Mouse (Mus musculus) liver, adult 2 months (tissue): ENCODE results near the gene Nadk.

Experiments
- CTCF ChIP-seq: fragments of 200-500 bp; IDR thresholded peaks from 2 replicates; pipeline ENCODE4 v1.5.1; 2011; ENCODE audit warnings: low read depth, low read length, control low read depth
- POLR2A ChIP-seq: fragments of 200-500 bp; IDR thresholded peaks from 2 replicates; pipeline ENCODE4 v1.6.1; 2011; ENCODE audit warnings: low read length, control low read depth; ENCODE audit not compliant: insufficient read depth; ENCODE audit errors: extremely low read depth

DNA sequence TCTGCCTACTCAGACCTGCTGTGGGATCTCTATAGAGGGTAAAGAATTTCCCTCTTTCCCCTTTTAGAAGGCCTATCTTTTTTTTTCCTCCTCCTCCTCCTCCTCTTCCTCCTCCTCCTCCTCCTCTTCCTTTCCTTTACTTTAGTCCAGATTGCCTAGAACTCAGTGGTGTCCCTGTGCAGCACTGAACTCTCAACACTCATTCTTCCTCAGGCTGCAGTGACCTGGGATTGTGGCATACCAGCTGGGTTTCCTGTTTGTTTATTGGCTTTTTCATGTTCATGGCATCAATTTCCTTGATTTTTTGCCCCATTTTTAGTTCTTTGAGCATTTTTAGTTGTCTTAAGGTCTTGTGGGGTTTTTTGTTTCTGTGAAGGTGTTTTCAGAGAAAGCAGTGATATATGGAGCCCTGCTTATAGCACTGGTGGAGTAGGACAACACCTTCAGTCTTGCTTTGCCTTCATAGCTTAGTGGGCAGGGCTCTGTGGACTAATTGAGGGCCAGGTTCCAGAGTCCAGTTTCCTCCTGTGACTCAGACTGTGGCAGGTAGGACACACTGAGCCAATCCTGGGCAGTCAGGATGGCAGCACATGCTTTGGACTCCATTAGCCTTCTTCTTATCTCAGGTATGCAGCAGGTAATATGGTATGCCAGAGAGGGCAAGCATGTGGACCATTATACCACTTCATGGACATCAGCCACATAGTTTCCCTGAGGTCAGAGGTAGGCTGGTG, 73.8 kb downstream of the Nadk start:
- no peak for TF ChIP-seq CTCF
- no peak for TF ChIP-seq POLR2A
